Mouse (Mus musculus) hindbrain, embryonic 15.5 days (tissue): ENCODE measurements around the gene Lrrc25. TPM values are rescaled to one million over a fixed set of nuclear protein-coding genes. Genes with fewer than 3 reads are reported as not detected.

ENCODE experiments used
- ATAC-seq: fragments of 200-750 bp; cut with Nextera tagmentation; 2 replicates; pipeline ENCODE4 v1.8.0; 2017; ENCODE audit warnings: low read depth, moderate number of reproducible peaks, moderate TSS enrichment; ENCODE audit not compliant: low FRiP score
- H3K27ac ChIP-seq: fragments of 300-500 bp; sonication (generic); replicated peaks from 2 replicates; pipeline ENCODE4 v1.5.1; 2015; ENCODE audit warnings: mild to moderate bottlenecking, inconsistent platforms
- H3K27me3 ChIP-seq: fragments of 300-500 bp; sonication (generic); 2 replicates; pipeline ENCODE4 v1.6.1; 2015; ENCODE audit warnings: control low read depth, inconsistent platforms
- H3K36me3 ChIP-seq: fragments of 300-500 bp; sonication (generic); 2 replicates; pipeline ENCODE4 v1.6.1; 2015; ENCODE audit warnings: control low read depth, inconsistent platforms
- H3K4me1 ChIP-seq: fragments of 300-500 bp; sonication (generic); replicated peaks from 2 replicates; pipeline ENCODE4 v1.6.1; 2015; ENCODE audit warnings: control low read depth, inconsistent platforms
- H3K4me2 ChIP-seq: fragments of 300-500 bp; sonication (generic); 2 replicates; pipeline ENCODE4 v1.6.1; 2015; ENCODE audit warnings: moderate library complexity, mild to moderate bottlenecking, inconsistent platforms
- H3K4me3 ChIP-seq: fragments of 300-500 bp; sonication (generic); 2 replicates; pipeline ENCODE4 v1.5.1; 2015; ENCODE audit warnings: mild to moderate bottlenecking, inconsistent platforms
- H3K9ac ChIP-seq: fragments of 300-500 bp; sonication (generic); 2 replicates; pipeline ENCODE4 v1.6.1; 2015; ENCODE audit warnings: inconsistent platforms
- H3K9me3 ChIP-seq: fragments of 300-500 bp; sonication (generic); 2 replicates; pipeline ENCODE4 v1.6.1; 2016; ENCODE audit warnings: control low read depth, inconsistent platforms
- WGBS: fragments of 180-500 bp; shearing (Covaris S2); methylation state at CpG from one replicate; pipeline ENCODE4 v1.1.7; 2015; 5-methylcytosine and 5-hydroxymethylcytosine counted together
- polyA plus RNA-seq: library from polyadenylated mRNA; unstranded; fragments of >200 nt; fragmentation: Nextera tagmentation; extraction: Ambion mirVana; gene quantifications from 2 replicates; pipeline ENCODE4 v1.2.1, GENCODE M21; 2015

The Lrrc25 gene
- polyA plus RNA-seq, 1 experiment from 2014 or later: 1.1 TPM

- no peaks in the 10 kb centered on the region for H3K36me3 ChIP-seq
- no peak overlapping the region for H3K27ac ChIP-seq
- 0 out of 2 replicates have a peak, but pooled peaks cover 3% of the 10 kb centered on the region for H3K27me3 ChIP-seq
- H3K4me3 ChIP-seq: no peak overlapping the region
- peaks cover 13% of the 10 kb centered on the region for H3K4me1 ChIP-seq
- H3K9ac ChIP-seq: no peak overlapping the region
- WGBS: 14% methylated on average over 5 of the region's 5 CpGs
- no peak overlapping the region for H3K4me2 ChIP-seq
- no peaks in the 10 kb centered on the region for H3K9me3 ChIP-seq
- ATAC-seq: no peak
These were observed 9.1 kb downstream of the Lrrc25 start for GRCm38 (mm10) chr8:70625104-70625503.

GRCm38 (mm10) chr8:70627041-70627440 is 11.1 kb downstream of the Lrrc25 start:
- ATAC-seq: no peak
- Histone ChIP-seq H3K9me3 (no peaks in the 10 kb centered on the region), H3K27me3 (peaks cover 8% of the 10 kb centered on the region; the same call in 1 of the 2 replicates), H3K4me1 (peaks cover 26% of the 10 kb centered on the region), H3K4me3 (no peak overlapping the region), H3K36me3 (no peaks in the 10 kb centered on the region), H3K27ac (no peak overlapping the region), H3K4me2 (no peak overlapping the region), H3K9ac (no peak overlapping the region)
- 86% methylated on average over 5 of the region's 5 CpGs for WGBS

- Histone ChIP-seq H3K36me3 (no peaks in the 10 kb centered on the region), H3K9me3 (no peaks in the 10 kb centered on the region), H3K27me3 (peaks cover 5% of the 10 kb centered on the region; the same call in 1 of the 2 replicates), H3K4me3 (peak overlapping the region; percentile 49), H3K27ac (peak overlapping the region; percentile 68), H3K4me1 (peaks cover 26% of the 10 kb centered on the region), H3K9ac (peak overlapping the region; percentile 56), H3K4me2 (peak overlapping the region; percentile 78)
- WGBS: 59% methylated on average over 7 of the region's 7 CpGs
- 0 out of 2 replicates have a peak, but pooled peaks have one; percentile 2 for ATAC-seq
These were observed 13.1 kb downstream of the Lrrc25 start for GRCm38 (mm10) chr8:70628986-70629490.

- peak overlapping the region; percentile 49 for H3K4me3 ChIP-seq
- H3K4me1 ChIP-seq: peaks cover 26% of the 10 kb centered on the region
- H3K9me3 ChIP-seq: no peaks in the 10 kb centered on the region
- peak overlapping the region; percentile 78 for H3K4me2 ChIP-seq
- peak overlapping the region; percentile 68 for H3K27ac ChIP-seq
- peak; percentile 93 for ATAC-seq
- H3K9ac ChIP-seq: peak overlapping the region; percentile 56
- no peaks in the 10 kb centered on the region for H3K36me3 ChIP-seq
- H3K27me3 ChIP-seq: peaks cover 5% of the 10 kb centered on the region; the same call in 1 of the 2 replicates
- under 1% methylated on average over 60 of the region's 60 CpGs for WGBS
These were observed 13.9 kb downstream of the Lrrc25 start for GRCm38 (mm10) chr8:70629574-70630531.

GRCm38 (mm10) chr8:70630532-70631381 is 14.8 kb downstream of the Lrrc25 start:
- Histone ChIP-seq H3K27me3 (peaks cover 5% of the 10 kb centered on the region; the same call in 1 of the 2 replicates), H3K9me3 (no peaks in the 10 kb centered on the region), H3K27ac (no peak overlapping the region), H3K4me1 (peaks cover 26% of the 10 kb centered on the region), H3K9ac (0 out of 2 replicates have a peak overlapping the region, but pooled peaks have one; percentile 3), H3K4me3 (no peak overlapping the region), H3K36me3 (no peaks in the 10 kb centered on the region), H3K4me2 (peak overlapping the region; percentile 78; the same call in 1 of the 2 replicates)
- ATAC-seq: 0 out of 2 replicates have a peak, but pooled peaks have one; percentile 10
- WGBS: 16% methylated on average over 22 of the region's 22 CpGs

GRCm38 (mm10) chr8:70631436-70631835 is 15.5 kb downstream of the Lrrc25 start:
- Histone ChIP-seq H3K27ac (no peak overlapping the region), H3K9ac (no peak overlapping the region), H3K4me1 (peaks cover 26% of the 10 kb centered on the region), H3K4me3 (no peak overlapping the region), H3K4me2 (0 out of 2 replicates have a peak overlapping the region, but pooled peaks have one; percentile 9), H3K9me3 (no peaks in the 10 kb centered on the region), H3K36me3 (no peaks in the 10 kb centered on the region), H3K27me3 (peaks cover 5% of the 10 kb centered on the region; the same call in 1 of the 2 replicates)
- ATAC-seq: no peak
- 26% methylated on average over 20 of the region's 24 CpGs for WGBS

- Histone ChIP-seq H3K4me1 (peaks cover 26% of the 10 kb centered on the region), H3K4me3 (no peak within 1 kb of the TSS), H3K4me2 (0 out of 2 replicates have a peak within 1 kb of the TSS, but pooled peaks have one; percentile 9), H3K9ac (no peak within 1 kb of the TSS), H3K27ac (no peak within 1 kb of the TSS), H3K27me3 (peaks cover 5% of the 10 kb centered on the region; the same call in 1 of the 2 replicates), H3K9me3 (no peaks in the 10 kb centered on the region), H3K36me3 (no peaks in the 10 kb centered on the region)
- WGBS: 75% methylated on average over 6 of the region's 6 CpGs
- ATAC-seq: no peak
These were observed 16.5 kb downstream of the Lrrc25 start, which contains the start of gene Gdf15 for GRCm38 (mm10) chr8:70632346-70632892. Gdf15 (minus strand) TSS chr8:70632456.

- no peak for ATAC-seq
- H3K9ac ChIP-seq: no peak overlapping the region
- peaks cover 5% of the 10 kb centered on the region; the same call in 1 of the 2 replicates for H3K27me3 ChIP-seq
- H3K4me2 ChIP-seq: no peak overlapping the region
- H3K9me3 ChIP-seq: no peaks in the 10 kb centered on the region
- no peaks in the 10 kb centered on the region for H3K36me3 ChIP-seq
- H3K27ac ChIP-seq: no peak overlapping the region
- no peak overlapping the region for H3K4me3 ChIP-seq
- H3K4me1 ChIP-seq: peaks cover 23% of the 10 kb centered on the region
- WGBS: 57% methylated on average over 6 of the region's 6 CpGs
These were observed 18.1 kb downstream of the Lrrc25 start for GRCm38 (mm10) chr8:70634066-70634465.

GRCm38 (mm10) chr8:70635527-70635926 is 19.6 kb downstream of the Lrrc25 start:
- H3K9me3 ChIP-seq: no peaks in the 10 kb centered on the region
- no peak overlapping the region for H3K4me2 ChIP-seq
- WGBS: 78% methylated on average over 6 of the region's 6 CpGs
- no peak overlapping the region for H3K27ac ChIP-seq
- peaks cover 10% of the 10 kb centered on the region for H3K4me1 ChIP-seq
- no peak overlapping the region for H3K9ac ChIP-seq
- ATAC-seq: no peak
- no peak overlapping the region for H3K4me3 ChIP-seq
- no peaks in the 10 kb centered on the region for H3K36me3 ChIP-seq
- H3K27me3 ChIP-seq: peaks cover 5% of the 10 kb centered on the region; the same call in 1 of the 2 replicates

- H3K4me1 ChIP-seq: no peaks in the 10 kb centered on the region
- no peak for ATAC-seq
- no peaks in the 10 kb centered on the region for H3K36me3 ChIP-seq
- no peak overlapping the region for H3K27ac ChIP-seq
- H3K27me3 ChIP-seq: no peaks in the 10 kb centered on the region; the same call in 1 of the 2 replicates
- H3K9ac ChIP-seq: no peak overlapping the region
- H3K4me3 ChIP-seq: no peak overlapping the region
- H3K9me3 ChIP-seq: no peaks in the 10 kb centered on the region
- H3K4me2 ChIP-seq: no peak overlapping the region
- 59% methylated on average over 8 of the region's 8 CpGs for WGBS
These were observed 20.9 kb downstream of the Lrrc25 start for GRCm38 (mm10) chr8:70636838-70637237.

- H3K4me3 ChIP-seq: no peak overlapping the region
- H3K9ac ChIP-seq: no peak overlapping the region
- 69% methylated on average over 9 of the region's 9 CpGs for WGBS
- no peak overlapping the region for H3K27ac ChIP-seq
- H3K4me2 ChIP-seq: no peak overlapping the region
- H3K27me3 ChIP-seq: no peaks in the 10 kb centered on the region
- no peaks in the 10 kb centered on the region for H3K9me3 ChIP-seq
- no peak for ATAC-seq
- no peaks in the 10 kb centered on the region for H3K4me1 ChIP-seq
- H3K36me3 ChIP-seq: no peaks in the 10 kb centered on the region
These were observed 22.8 kb downstream of the Lrrc25 start for GRCm38 (mm10) chr8:70638752-70639151.
